Comparison of ENCODE assay signal across 10 mouse cellular contexts in the genomic region with DNA sequence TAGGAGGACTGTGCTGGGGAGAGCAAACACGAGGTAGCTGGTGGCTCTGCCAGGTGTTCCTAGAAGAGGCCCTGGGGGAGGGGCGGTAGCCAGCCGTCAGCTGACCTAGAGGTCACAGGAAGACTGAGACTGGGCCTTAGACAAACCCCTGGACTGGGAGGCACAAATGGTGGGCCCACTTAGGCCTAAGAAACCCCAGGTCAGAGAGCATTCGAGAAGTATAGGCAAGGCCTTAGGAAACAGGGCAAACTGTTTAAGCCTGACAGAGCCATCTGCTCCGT. TPM values are rescaled to one million over a fixed set of nuclear protein-coding genes. Genes with fewer than 3 reads are reported as not detected.
DNase-seq lines count a peak whose midpoint lies in the region; ATAC-seq and TF ChIP-seq lines count a peak whose summit lies in the region.
"Had no signal": no experiment of that assay in that cellular context is flagged by ENCODE, and none has a peak within 500 bp of the region (broad histone marks: within the 10 kb centered on the region; RNA-seq: fewer than 3 reads in every experiment).

No protein-coding gene starts in this region.

- peak overlapping the region; percentile 52 for H3K4me3 ChIP-seq in gastrocnemius, adult 2 months
- H3K4me3 ChIP-seq in kidney, embryonic 15.5 days (replicated peaks), result no peak overlapping the region
- no peak overlapping the region for H3K4me3 ChIP-seq in lung, embryonic 14.5 days (ENCODE audit: low read depth, low read length)
- H3K4me3 ChIP-seq: heart, embryonic 15.5 days had no signal

- no peak for TF ChIP-seq CTCF in gastrocnemius, adult 2 months (IDR thresholded peaks at IDR 0.05)
- no peak for TF ChIP-seq CTCF in lung, embryonic 14.5 days (IDR thresholded peaks at IDR 0.05; ENCODE audit: low read depth)

- peak; percentile 45 for DNase-seq in R1 (ENCODE audit: low read depth, low spot score)
- DNase-seq in gastrocnemius, adult 2 months, result peak; percentile 91
- DNase-seq in lung, embryonic 14.5 days, result no peak
- DNase-seq in spleen, adult 12 weeks (ENCODE audit: low spot score), result no peak
- no peak for DNase-seq in frontal cortex, postnatal 25 days (ENCODE audit: low spot score in 2 of 2)
- no peak for DNase-seq in left cerebral cortex, adult 9 months (ENCODE audit: low spot score in 2 of 2)
- no peak for DNase-seq in layer of hippocampus, adult 8-10 months (ENCODE audit: low spot score in 2 of 2)

- H3K36me3 ChIP-seq in kidney, embryonic 15.5 days, result peaks cover 10% of the 10 kb centered on the region
- H3K36me3 ChIP-seq in lung, embryonic 14.5 days (ENCODE audit: insufficient read depth), result peaks cover 10% of the 10 kb centered on the region; the same call in 1 of the 2 replicates

- H3K4me2 ChIP-seq in kidney, embryonic 15.5 days, result no peak overlapping the region
- H3K4me2 ChIP-seq in lung, embryonic 14.5 days, result no peak overlapping the region
- H3K4me2 ChIP-seq: heart, embryonic 15.5 days had no signal

- no peak for ATAC-seq in kidney, embryonic 15.5 days (replicated peaks; ENCODE audit: low FRiP score)
- ATAC-seq in lung, embryonic 14.5 days (ENCODE audit: insufficient read depth), result 0 out of 2 replicates have a peak, but pooled peaks have one; percentile 26

- peak overlapping the region; percentile 92 for H3K27ac ChIP-seq in gastrocnemius, adult 2 months
- peak overlapping the region; percentile 41; the same call in 1 of the 2 replicates for H3K27ac ChIP-seq in kidney, embryonic 15.5 days
- H3K27ac ChIP-seq in lung, embryonic 14.5 days (ENCODE audit: low read depth), result peak overlapping the region; percentile 54
- H3K27ac ChIP-seq: heart, embryonic 15.5 days had no signal

- 29% methylated on average over 5 of the region's 5 CpGs for WGBS in kidney, embryonic 15.5 days
- 26% methylated on average over 5 of the region's 5 CpGs for WGBS in lung, embryonic 14.5 days

- H3K9me3 ChIP-seq in kidney, embryonic 15.5 days (replicated peaks), result no peaks in the 10 kb centered on the region
- no peaks in the 10 kb centered on the region for H3K9me3 ChIP-seq in lung, embryonic 14.5 days (ENCODE audit: low read depth, low read length)
- H3K9me3 ChIP-seq: heart, embryonic 15.5 days had no signal

- peaks cover 11% of the 10 kb centered on the region for H3K4me1 ChIP-seq in kidney, embryonic 15.5 days
- no peaks in the 10 kb centered on the region for H3K4me1 ChIP-seq in lung, embryonic 14.5 days (ENCODE audit: insufficient read depth)
- H3K4me1 ChIP-seq: heart, embryonic 15.5 days had no signal

- H3K27me3 ChIP-seq in kidney, embryonic 15.5 days, result no peaks in the 10 kb centered on the region
- no peaks in the 10 kb centered on the region for H3K27me3 ChIP-seq in lung, embryonic 14.5 days (ENCODE audit: insufficient read depth, low read length)
- H3K27me3 ChIP-seq: heart, embryonic 15.5 days had no signal

- intact Hi-C loops in gastrocnemius, adult 2 months (cut with DNase I), result no loop called here

- no peak overlapping the region for H3K9ac ChIP-seq in kidney, embryonic 15.5 days
- H3K9ac ChIP-seq in lung, embryonic 14.5 days, result no peak overlapping the region
- H3K9ac ChIP-seq: heart, embryonic 15.5 days had no signal

RNA-seq across cellular contexts. Expression of gene Nubp2, which starts 8.1 kb away (rescaled TPM):
- total RNA-seq in gastrocnemius, adult 2 months (2021), result 10 to 100 TPM; 10.5 to 11.3 TPM
- 54.2 and 57.8 TPM in 2 replicates for polyA plus RNA-seq in kidney, embryonic 15.5 days (2015; fragmentation: Nextera tagmentation; extraction: Ambion mirVana)
- 53.0 and 56.5 TPM in 2 replicates for polyA plus RNA-seq in lung, embryonic 14.5 days (2014; fragmentation: Nextera tagmentation; extraction: Ambion mirVana)
- total RNA-seq in layer of hippocampus, adult 8-10 months (2022), result 10 to 100 TPM; 32.1 to 36.8 (median 33.3) TPM

RNA-seq across cellular contexts. Expression of gene Spsb3, which starts 8.4 kb away (rescaled TPM):
- 10 to 100 TPM; 30.4 to 37.7 TPM for total RNA-seq in gastrocnemius, adult 2 months (2021)
- 40.6 and 43.7 TPM in 2 replicates for polyA plus RNA-seq in kidney, embryonic 15.5 days (2015; fragmentation: Nextera tagmentation; extraction: Ambion mirVana)
- polyA plus RNA-seq in lung, embryonic 14.5 days (2014; fragmentation: Nextera tagmentation; extraction: Ambion mirVana), result 34.8 and 37.2 TPM in 2 replicates
- total RNA-seq in layer of hippocampus, adult 8-10 months (2022), result 10 to 100 TPM; 40.6 to 45.3 (median 41.8) TPM

RNA-seq across cellular contexts. Expression of gene Igfals, which starts 12.3 kb away (rescaled TPM):
- total RNA-seq in gastrocnemius, adult 2 months (2021), result 1 to 10 TPM; 3.4 to 4.0 TPM
- 1.7 and 2.1 TPM in 2 replicates for polyA plus RNA-seq in kidney, embryonic 15.5 days (2015; fragmentation: Nextera tagmentation; extraction: Ambion mirVana)
- polyA plus RNA-seq in lung, embryonic 14.5 days (2014; fragmentation: Nextera tagmentation; extraction: Ambion mirVana), result 0.93 and 1.1 TPM in 2 replicates
- total RNA-seq in layer of hippocampus, adult 8-10 months (2022), result not detected
- total RNA-seq: neutrophil, adult 5-6 weeks had no signal

RNA-seq across cellular contexts. Expression of gene Eme2, which starts 16.8 kb away (rescaled TPM):
- total RNA-seq in gastrocnemius, adult 2 months (2021), result 10 to 100 TPM in 1 of 2 experiments, 1 to 10 TPM in 1; 9.3 to 10.9 TPM
- 31.5 and 33.1 TPM in 2 replicates for polyA plus RNA-seq in kidney, embryonic 15.5 days (2015; fragmentation: Nextera tagmentation; extraction: Ambion mirVana)
- 21.2 and 23.3 TPM in 2 replicates for polyA plus RNA-seq in lung, embryonic 14.5 days (2014; fragmentation: Nextera tagmentation; extraction: Ambion mirVana)
- total RNA-seq in layer of hippocampus, adult 8-10 months (2022), result 10 to 100 TPM; 54.6 to 64.3 (median 62.0) TPM

RNA-seq across cellular contexts. Expression of gene Mrps34, which starts 16.9 kb away (rescaled TPM):
- total RNA-seq in gastrocnemius, adult 2 months (2021), result 10 to 100 TPM; 75.8 to 95.7 TPM
- polyA plus RNA-seq in kidney, embryonic 15.5 days (2015; fragmentation: Nextera tagmentation; extraction: Ambion mirVana), result 94.0 and 105 TPM in 2 replicates
- polyA plus RNA-seq in lung, embryonic 14.5 days (2014; fragmentation: Nextera tagmentation; extraction: Ambion mirVana), result 92.1 and 93.7 TPM in 2 replicates
- 10 to 100 TPM; 63.3 to 78.7 (median 73.4) TPM for total RNA-seq in layer of hippocampus, adult 8-10 months (2022)

Comparison
In these comparisons a context has a peak if more than half of its experiments do, and no peak if none do; other contexts are left out.
1. DNase-seq: peak in R1 (single experiment) and gastrocnemius, adult 2 months (single experiment); none in lung, embryonic 14.5 days (single experiment), spleen, adult 12 weeks (single experiment), frontal cortex, postnatal 25 days (0 of 2), left cerebral cortex, adult 9 months (0 of 2) and layer of hippocampus, adult 8-10 months (0 of 2).
2. H3K27ac ChIP-seq: peak in every context shown above with its lines; median percentile 92 in gastrocnemius, adult 2 months; 54 in lung, embryonic 14.5 days; 41 in kidney, embryonic 15.5 days.